Mouse (Mus musculus): Measurements from ENCODE around the gene Pik3ap1.

GRCm38 (mm10) chr19:41388242-41388641, 3.3 kb upstream of the Pik3ap1 start:
- TF ChIP-seq TAL1 (IDR thresholded peaks at IDR 0.05; ENCODE audit: low read length) (no peak), UBTF (IDR thresholded peaks at IDR 0.05; ENCODE audit: borderline replicate concordance, insufficient read depth, low read depth, low read length) (no peak), CTCF (IDR thresholded peaks at IDR 0.05 in 2 of 3, conservative IDR thresholded peaks at IDR 0.05 in 1 of 3; ENCODE audit: control insufficient read depth in 1 of 3, insufficient read depth in 1 of 3, low read depth in 2 of 3, low read length in 3 of 3, poor library complexity in 1 of 3, severe bottlenecking in 1 of 3) (no peak), SMC3 (IDR thresholded peaks at IDR 0.05; ENCODE audit: low read depth, low read length) (no peak), POLR2A (IDR thresholded peaks at IDR 0.05; ENCODE audit: control insufficient read depth in 1 of 2, insufficient read depth in 1 of 2, low read depth in 1 of 2, low read length in 2 of 2, poor library complexity in 1 of 2) (no peak), BHLHE40 (IDR thresholded peaks at IDR 0.05; ENCODE audit: borderline replicate concordance, low read depth, low read length) (no peak), NRF1 (IDR thresholded peaks at IDR 0.05; ENCODE audit: insufficient read depth, low read depth, low read length, poor library complexity, severe bottlenecking) (no peak), ETS1 (IDR thresholded peaks at IDR 0.05; ENCODE audit: low read depth, low read length) (no peak), MAX (IDR thresholded peaks at IDR 0.05; ENCODE audit: low read length) (no peak), ZNF384 (IDR thresholded peaks at IDR 0.05; ENCODE audit: low read depth, low read length) (no peak)
